Mouse (Mus musculus): ENCODE data around the gene Ppp2r5b.

The Ppp2r5b gene

GRCm38 (mm10) chr19:6235084-6236052 is at the start of gene Ppp2r5b:
TSS of gene Ppp2r5b (minus strand) at chr19:6235872.
- peak; percentile 91 for DNase-seq (ENCODE audit: low read depth, low spot score)

DNA sequence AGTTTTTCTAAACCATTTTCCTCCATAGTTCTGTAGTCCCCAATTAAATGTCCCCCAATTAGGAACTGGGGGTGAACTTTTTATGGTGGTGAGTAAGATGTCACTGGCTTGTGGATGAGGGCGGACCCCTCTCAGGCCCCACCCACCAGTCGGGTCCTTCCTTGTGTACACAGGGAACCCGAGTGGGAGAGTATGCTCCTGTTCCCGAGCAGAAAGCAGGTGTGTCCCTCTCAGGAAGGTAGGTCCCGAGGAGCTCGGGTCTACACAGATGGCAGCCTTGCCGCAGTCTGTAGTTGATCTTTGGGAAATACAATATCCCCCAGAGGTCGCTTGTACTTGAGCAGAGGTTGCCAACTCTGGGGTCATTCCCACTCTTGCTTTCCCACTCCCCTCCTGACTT is 49.6 kb upstream of the Ppp2r5b start:
- no peak for DNase-seq (ENCODE audit: low read depth, low spot score)

DNA sequence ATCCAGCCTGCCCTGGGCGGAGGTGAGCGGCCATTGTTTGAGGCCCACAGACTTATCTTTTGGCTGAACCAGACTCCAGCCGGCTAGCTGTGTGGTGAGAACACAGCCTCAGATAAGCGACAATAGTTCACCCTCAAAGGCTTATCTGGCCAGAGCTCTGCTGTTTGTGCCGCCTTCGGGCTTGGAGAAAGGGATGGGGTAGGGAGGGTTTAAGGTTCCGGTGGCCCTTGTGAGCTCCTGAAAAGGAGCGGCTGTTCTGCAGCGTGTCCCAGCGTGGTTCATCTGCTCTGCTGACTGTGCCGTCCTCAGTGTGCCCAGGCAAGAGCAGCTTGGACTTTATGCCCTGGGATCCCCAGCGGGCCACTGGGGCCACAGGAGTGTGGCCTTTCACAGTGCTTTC is 48.8 kb upstream of the Ppp2r5b start:
- DNase-seq (ENCODE audit: low read depth, low spot score), result no peak

- DNase-seq (ENCODE audit: low read depth, low spot score), result no peak
Observed at GRCm38 (mm10) chr19:6283001-6283400, 47.3 kb upstream of the Ppp2r5b start.

GRCm38 (mm10) chr19:6281122-6282020 is 45.7 kb upstream of the Ppp2r5b start:
- DNase-seq (ENCODE audit: low read depth, low spot score), result no peak

GRCm38 (mm10) chr19:6280554-6280953 is 44.9 kb upstream of the Ppp2r5b start:
- no peak for DNase-seq (ENCODE audit: low read depth, low spot score)

GRCm38 (mm10) chr19:6279481-6280144 is 43.9 kb upstream of the Ppp2r5b start:
- no peak for DNase-seq (ENCODE audit: low read depth, low spot score)

DNA sequence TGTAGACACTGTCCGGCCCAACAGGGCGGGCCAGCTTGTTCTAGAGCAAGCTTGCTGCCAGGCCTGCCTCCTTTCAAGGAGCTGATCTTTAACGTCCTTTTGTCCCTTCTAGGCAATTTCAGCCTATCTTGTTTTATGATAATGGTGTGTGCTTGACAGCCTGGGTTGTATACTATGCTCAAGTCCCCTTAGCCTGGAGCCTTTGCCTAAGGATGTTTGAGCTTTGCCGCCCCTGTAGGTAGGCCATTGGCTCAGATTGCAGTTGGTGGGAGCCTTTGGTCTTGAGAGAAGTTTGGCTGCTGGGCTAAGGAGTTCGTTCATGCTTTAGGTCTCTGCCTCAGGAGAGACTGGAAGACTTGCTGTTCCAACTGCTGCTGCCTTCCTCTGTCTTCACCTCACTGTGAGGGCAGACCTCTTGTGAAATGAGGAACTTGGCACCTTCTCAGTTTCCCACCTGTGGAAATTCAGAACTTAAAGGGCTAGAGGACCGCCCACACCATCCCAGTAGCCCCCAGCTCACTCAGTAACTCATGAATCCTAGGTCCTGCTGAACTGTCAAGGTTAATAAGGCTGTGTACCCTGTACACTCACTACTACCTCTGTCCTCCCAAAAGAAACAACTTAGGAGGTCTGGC is 42.9 kb upstream of the Ppp2r5b start:
- DNase-seq (ENCODE audit: low read depth, low spot score), result no peak

GRCm38 (mm10) chr19:6277661-6278438 is 42.2 kb upstream of the Ppp2r5b start:
- DNase-seq (ENCODE audit: low read depth, low spot score), result peak; percentile 88

DNA sequence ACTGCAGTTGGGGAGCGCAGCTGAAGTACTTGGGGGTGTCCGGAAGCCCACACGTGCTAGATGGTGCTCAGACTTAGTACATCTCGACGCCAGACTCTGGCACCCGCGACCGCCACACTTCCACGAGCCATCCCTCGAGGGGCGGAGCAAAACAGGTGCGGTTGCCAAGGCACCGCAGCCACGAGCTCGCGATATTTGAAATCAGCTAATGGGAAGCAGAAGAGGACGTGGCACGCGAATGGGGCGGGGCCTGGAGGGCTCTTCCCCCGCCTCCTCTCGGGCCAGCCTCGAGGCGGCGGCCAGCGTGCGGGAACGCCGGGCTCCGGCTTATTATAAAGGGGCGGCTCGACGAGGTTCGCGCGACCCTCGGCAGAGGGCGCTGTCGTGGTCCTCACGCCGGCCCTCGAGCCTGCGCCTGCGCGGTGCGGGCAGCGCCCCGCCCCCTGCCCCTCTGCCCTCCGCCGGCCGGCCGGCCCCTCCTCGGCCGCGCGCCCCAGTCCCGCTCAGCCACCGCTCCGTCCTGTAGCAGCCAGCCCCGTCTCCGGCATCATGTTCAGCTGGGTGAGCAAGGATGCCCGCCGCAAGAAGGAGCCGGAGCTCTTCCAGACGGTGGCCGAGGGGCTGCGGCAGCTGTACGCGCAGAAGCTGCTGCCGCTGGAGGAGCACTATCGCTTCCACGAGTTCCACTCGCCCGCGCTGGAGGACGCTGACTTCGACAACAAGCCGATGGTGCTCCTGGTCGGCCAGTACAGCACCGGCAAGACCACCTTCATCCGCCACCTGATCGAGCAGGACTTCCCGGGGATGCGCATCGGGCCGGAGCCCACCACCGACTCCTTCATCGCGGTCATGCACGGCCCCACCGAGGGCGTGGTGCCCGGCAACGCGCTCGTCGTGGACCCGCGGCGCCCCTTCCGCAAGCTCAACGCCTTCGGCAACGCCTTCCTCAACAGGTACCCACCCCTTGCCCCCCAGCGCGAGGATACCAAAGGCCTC is 41.1 kb upstream of the Ppp2r5b start, which contains the start of gene Ehd1:
TSS of gene Ehd1 (plus strand) at position 300 of the 996 bp plus-strand sequence.
- DNase-seq (ENCODE audit: low read depth, low spot score), result peak; percentile 99

DNA sequence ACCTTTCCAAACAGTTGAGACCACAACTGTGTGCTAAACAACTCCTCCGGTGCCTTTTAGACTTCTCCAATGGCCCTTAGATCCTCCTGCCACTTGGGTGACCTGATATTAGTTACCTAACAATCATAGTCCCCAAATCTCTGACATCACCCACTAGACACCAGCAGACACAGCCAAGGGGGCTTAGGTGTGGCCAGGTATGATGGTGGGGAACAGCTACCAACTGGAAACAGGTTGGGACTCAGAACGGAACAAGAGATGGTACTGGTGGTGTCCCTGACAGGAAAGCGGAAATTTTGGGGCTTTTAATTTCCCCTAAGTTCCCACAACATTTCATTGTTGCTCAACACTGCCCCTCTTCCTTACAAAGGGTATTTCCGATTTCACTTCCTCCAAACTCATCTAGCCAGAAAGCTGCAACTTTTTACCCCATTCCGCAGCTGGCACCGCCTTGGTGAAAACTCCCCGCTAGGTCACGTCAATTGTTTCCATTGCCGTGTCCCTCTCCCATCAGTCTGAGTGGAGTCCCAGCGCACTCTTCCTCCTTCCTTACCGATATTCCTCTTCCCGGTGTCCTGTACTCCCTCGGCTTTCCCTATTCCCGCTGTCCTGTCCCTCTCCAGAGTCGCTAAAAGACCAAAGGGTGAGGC is 40.2 kb upstream of the Ppp2r5b start:
- no peak for DNase-seq (ENCODE audit: low read depth, low spot score)

DNA sequence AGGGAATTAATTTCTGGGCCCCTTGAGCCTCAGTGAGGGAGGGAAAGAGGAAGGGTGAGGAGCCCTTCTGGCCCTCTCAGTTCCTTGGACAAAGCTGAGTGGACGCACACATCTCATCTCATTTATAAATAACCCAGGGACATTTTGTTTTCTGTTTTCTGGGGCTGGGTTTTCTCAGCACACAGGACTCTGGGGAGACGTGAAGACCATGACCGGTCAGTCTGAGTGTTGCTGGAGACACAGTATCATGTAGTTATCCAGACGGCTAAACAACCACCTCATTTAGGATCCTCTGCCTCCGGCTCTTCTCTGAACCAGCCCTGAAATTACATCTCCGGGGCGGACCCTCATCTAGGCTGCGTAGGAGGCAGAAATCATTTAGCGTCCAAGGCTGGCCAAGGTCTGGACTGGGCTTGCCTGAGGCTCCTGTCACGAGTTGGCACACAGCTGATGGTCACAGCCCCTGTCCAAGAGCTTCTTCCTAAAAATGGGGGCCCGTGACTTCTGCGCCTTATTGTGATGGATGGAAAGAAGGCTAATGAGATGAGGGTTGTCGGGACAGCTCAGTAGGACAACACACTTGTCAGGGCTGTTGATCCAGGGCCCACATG is 38.4 kb upstream of the Ppp2r5b start:
- no peak for DNase-seq (ENCODE audit: low read depth, low spot score)

GRCm38 (mm10) chr19:6273592-6273991 is 37.9 kb upstream of the Ppp2r5b start:
- no peak for DNase-seq (ENCODE audit: low read depth, low spot score)

DNA sequence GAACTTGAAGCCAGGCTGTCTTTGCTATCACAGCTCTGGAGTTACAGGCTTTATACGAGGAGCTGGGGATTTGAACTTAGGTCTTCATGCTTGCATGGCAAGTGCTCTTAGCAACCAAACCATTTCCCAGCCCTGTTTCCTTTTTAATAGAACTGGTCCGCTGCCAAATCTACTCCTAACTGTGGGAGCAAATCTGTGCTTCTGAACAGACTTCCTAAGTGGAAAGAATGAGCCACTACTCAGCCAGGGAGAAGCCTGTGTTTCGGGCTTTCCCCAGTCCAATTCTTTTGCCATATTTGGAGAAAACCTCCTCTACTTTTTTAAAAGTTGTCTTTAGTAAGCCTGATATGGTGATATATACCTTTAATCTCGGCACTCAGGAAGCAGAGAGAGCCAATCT is 37.1 kb upstream of the Ppp2r5b start:
- DNase-seq (ENCODE audit: low read depth, low spot score), result peak; percentile 56

DNA sequence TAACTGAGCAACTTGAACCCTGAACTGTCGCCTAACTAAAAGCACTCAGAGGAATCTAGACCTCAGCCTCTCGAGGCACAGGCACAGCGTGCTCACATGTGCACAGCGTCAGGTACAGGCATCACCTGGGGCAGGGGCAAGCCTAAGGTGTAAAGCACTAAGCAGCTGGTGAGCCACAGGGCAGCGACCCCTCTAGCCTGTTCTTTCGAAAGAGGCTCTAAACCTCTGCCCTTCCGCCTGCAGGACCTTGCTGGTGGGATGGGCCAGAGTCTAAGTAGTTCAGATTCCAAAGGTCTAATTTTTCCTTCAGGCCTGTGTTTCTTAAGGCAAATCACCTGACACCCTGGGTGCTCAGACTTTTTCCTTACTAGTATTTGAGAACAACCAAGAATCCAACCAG is 36.4 kb upstream of the Ppp2r5b start:
- no peak for DNase-seq (ENCODE audit: low read depth, low spot score)

DNA sequence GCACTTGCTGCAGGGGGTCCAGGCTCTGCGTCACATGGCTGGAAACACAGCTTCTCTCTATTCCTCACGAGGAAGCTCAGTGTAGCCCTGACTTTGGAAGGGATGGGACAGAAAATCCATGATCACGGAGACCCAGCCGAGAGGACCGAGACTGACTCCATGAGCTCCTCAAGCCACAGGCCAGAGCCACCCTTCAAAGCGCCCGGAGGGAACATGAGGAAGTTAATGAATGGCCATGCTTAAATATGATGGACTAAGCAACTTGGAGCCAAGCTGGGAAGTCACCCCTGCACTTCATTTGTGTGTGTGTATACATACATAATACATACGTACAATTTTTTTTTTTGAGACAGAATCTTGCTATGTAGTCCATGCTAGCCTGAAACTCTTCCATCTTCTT is 35.5 kb upstream of the Ppp2r5b start:
- DNase-seq (ENCODE audit: low read depth, low spot score), result no peak

DNA sequence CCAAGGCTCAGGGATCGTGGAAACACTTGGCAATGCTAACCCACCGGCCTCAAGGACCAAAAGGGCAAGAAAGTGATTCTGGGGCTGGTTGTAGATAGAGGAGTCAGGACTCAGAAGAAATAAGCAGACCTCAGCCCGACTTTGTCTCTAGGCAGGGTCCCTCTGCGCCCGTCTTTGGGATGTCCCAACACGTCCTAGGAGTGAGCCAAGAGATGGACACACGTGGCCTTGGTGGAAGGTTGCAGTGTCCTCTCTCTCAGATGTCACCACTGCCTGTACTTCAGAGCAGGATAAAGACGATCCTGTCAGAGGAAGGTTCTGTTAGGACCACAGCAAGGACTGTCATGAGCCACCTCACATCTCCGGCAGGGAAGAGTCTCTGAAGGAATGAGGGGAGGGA is 35.0 kb upstream of the Ppp2r5b start:
- no peak for DNase-seq (ENCODE audit: low read depth, low spot score)

DNA sequence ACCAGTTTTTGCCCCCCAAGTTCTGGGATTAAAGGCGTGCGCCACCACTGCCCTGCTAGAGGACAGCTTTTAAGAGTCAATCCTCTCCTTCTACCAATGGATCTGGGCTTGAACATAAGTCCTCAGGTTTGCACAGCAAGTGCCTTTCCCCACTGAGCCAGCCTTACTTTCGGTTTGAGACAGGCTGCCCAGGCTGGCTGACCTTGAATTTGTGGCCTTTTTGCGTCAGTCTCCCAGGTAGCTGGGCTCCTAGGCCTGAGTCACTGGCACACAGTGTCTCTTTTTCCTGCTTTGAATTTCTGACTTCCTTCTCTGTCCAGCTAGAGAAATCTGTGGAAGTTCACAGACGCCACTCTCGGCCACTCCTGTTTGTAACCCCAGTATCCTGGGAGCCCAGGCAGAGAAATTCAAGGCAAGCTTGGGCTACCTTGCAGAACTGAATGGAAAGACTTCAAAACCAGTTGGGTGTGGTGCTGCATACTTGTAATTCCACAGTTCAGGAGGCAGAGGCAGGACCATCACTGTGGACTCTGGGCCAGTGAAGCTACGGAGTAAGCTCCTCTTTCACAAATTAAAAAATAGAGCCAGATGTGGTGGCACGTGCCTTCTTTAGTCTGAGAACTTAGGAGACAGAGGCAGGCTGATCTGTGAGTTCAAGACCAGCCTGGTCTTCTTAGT is 34.3 kb upstream of the Ppp2r5b start:
- no peak for DNase-seq (ENCODE audit: low read depth, low spot score)

Data from skeletal muscle tissue, adult 2 months (tissue).